Mouse (Mus musculus): ENCODE data around the gene Nek4. TPM values are rescaled to one million over a fixed set of nuclear protein-coding genes. Genes with fewer than 3 reads are reported as not detected.

Nek4 gene
- 10.1 and 11.2 TPM in 2 replicates for polyA plus RNA-seq (2015; fragmentation: Nextera tagmentation; extraction: Ambion mirVana)

- H3K36me3 ChIP-seq: no peaks in the 10 kb centered on the region
Measured at GRCm38 (mm10) chr14:30951154-30951825, at the start of gene Nek4. TSS of gene Nek4 (plus strand) at chr14:30951377.

GRCm38 (mm10) chr14:30902628-30903027 is 48.5 kb upstream of the Nek4 start:
- Histone ChIP-seq H3K4me3 (no peak overlapping the region), H3K4me1 (no peaks in the 10 kb centered on the region), H3K27ac (no peak overlapping the region), H3K27me3 (no peaks in the 10 kb centered on the region), H3K36me3 (no peaks in the 10 kb centered on the region), H3K9me3 (no peaks in the 10 kb centered on the region), H3K9ac (no peak overlapping the region), H3K4me2 (no peak overlapping the region)
- 94% methylated on average over 5 of the region's 5 CpGs for WGBS
- no peak for ATAC-seq (ENCODE audit: insufficient number of reproducible peaks, low FRiP score, low TSS enrichment, low read depth)

More at GRCm38 (mm10) chr14:30951154-30951825, at the start of gene Nek4:
- Histone ChIP-seq H3K9ac (peak within 1 kb of the TSS; percentile 82), H3K9me3 (no peaks in the 10 kb centered on the region), H3K27me3 (no peaks in the 10 kb centered on the region), H3K4me2 (peak within 1 kb of the TSS; percentile 67), H3K4me1 (peaks cover 4% of the 10 kb centered on the region; the same call in 1 of the 2 replicates), H3K27ac (peak within 1 kb of the TSS; percentile 78), H3K4me3 (peak within 1 kb of the TSS; percentile 87)
- WGBS: under 1% methylated on average over 57 of the region's 57 CpGs
- ATAC-seq (ENCODE audit: insufficient number of reproducible peaks, low FRiP score, low TSS enrichment, low read depth): peak; percentile 97

GRCm38 (mm10) chr14:30903036-30903435 is 48.1 kb upstream of the Nek4 start:
- WGBS: 68% methylated on average over 3 of the region's 3 CpGs
- Histone ChIP-seq H3K4me1 (no peaks in the 10 kb centered on the region), H3K27me3 (no peaks in the 10 kb centered on the region), H3K27ac (no peak overlapping the region), H3K9me3 (no peaks in the 10 kb centered on the region), H3K4me3 (no peak overlapping the region), H3K36me3 (no peaks in the 10 kb centered on the region), H3K9ac (no peak overlapping the region), H3K4me2 (no peak overlapping the region)
- no peak for ATAC-seq (ENCODE audit: insufficient number of reproducible peaks, low FRiP score, low TSS enrichment, low read depth)

- no peaks in the 10 kb centered on the region for H3K27me3 ChIP-seq
- no peak overlapping the region for H3K9ac ChIP-seq
- H3K4me2 ChIP-seq: no peak overlapping the region
- no peaks in the 10 kb centered on the region for H3K9me3 ChIP-seq
- H3K36me3 ChIP-seq: no peaks in the 10 kb centered on the region
- 80% methylated on average over 8 of the region's 8 CpGs for WGBS
- ATAC-seq (ENCODE audit: insufficient number of reproducible peaks, low FRiP score, low TSS enrichment, low read depth): no peak
- H3K4me3 ChIP-seq: no peak overlapping the region
- H3K27ac ChIP-seq: no peak overlapping the region
- H3K4me1 ChIP-seq: no peaks in the 10 kb centered on the region
Measured at GRCm38 (mm10) chr14:30904307-30904706, 46.9 kb upstream of the Nek4 start.

GRCm38 (mm10) chr14:30906001-30906400 is 45.2 kb upstream of the Nek4 start:
- WGBS: 81% methylated on average over 6 of the region's 6 CpGs
- H3K27ac ChIP-seq: no peak overlapping the region
- H3K27me3 ChIP-seq: no peaks in the 10 kb centered on the region
- no peak overlapping the region for H3K9ac ChIP-seq
- H3K4me3 ChIP-seq: no peak overlapping the region
- no peaks in the 10 kb centered on the region for H3K36me3 ChIP-seq
- H3K4me1 ChIP-seq: no peaks in the 10 kb centered on the region
- H3K9me3 ChIP-seq: no peaks in the 10 kb centered on the region
- ATAC-seq (ENCODE audit: insufficient number of reproducible peaks, low FRiP score, low TSS enrichment, low read depth): no peak
- no peak overlapping the region for H3K4me2 ChIP-seq

- ATAC-seq (ENCODE audit: insufficient number of reproducible peaks, low FRiP score, low TSS enrichment, low read depth): no peak
- no peaks in the 10 kb centered on the region for H3K4me1 ChIP-seq
- H3K9me3 ChIP-seq: no peaks in the 10 kb centered on the region
- H3K9ac ChIP-seq: no peak overlapping the region
- WGBS: 69% methylated on average over 3 of the region's 3 CpGs
- no peaks in the 10 kb centered on the region for H3K36me3 ChIP-seq
- H3K27me3 ChIP-seq: no peaks in the 10 kb centered on the region
- H3K4me2 ChIP-seq: no peak overlapping the region
- H3K4me3 ChIP-seq: no peak overlapping the region
- no peak overlapping the region for H3K27ac ChIP-seq
Measured at GRCm38 (mm10) chr14:30907814-30908265, 43.3 kb upstream of the Nek4 start.

- Histone ChIP-seq H3K36me3 (no peaks in the 10 kb centered on the region), H3K27me3 (no peaks in the 10 kb centered on the region), H3K4me1 (no peaks in the 10 kb centered on the region), H3K4me2 (no peak overlapping the region), H3K4me3 (no peak overlapping the region), H3K27ac (no peak overlapping the region), H3K9me3 (no peaks in the 10 kb centered on the region), H3K9ac (no peak overlapping the region)
- ATAC-seq (ENCODE audit: insufficient number of reproducible peaks, low FRiP score, low TSS enrichment, low read depth): no peak
- WGBS: 88% methylated on average over 8 of the region's 8 CpGs
Measured at GRCm38 (mm10) chr14:30911141-30911540, 40.0 kb upstream of the Nek4 start.

- Histone ChIP-seq H3K4me2 (no peak overlapping the region), H3K9me3 (no peaks in the 10 kb centered on the region), H3K4me3 (no peak overlapping the region), H3K9ac (no peak overlapping the region), H3K36me3 (no peaks in the 10 kb centered on the region), H3K4me1 (no peaks in the 10 kb centered on the region), H3K27me3 (no peaks in the 10 kb centered on the region), H3K27ac (no peak overlapping the region)
- no peak for ATAC-seq (ENCODE audit: insufficient number of reproducible peaks, low FRiP score, low TSS enrichment, low read depth)
- WGBS: 82% methylated on average over 8 of the region's 8 CpGs
Measured at GRCm38 (mm10) chr14:30912641-30913040, 38.5 kb upstream of the Nek4 start.

GRCm38 (mm10) chr14:30913404-30913803 is 37.8 kb upstream of the Nek4 start:
- Histone ChIP-seq H3K4me2 (no peak overlapping the region), H3K9ac (no peak overlapping the region), H3K36me3 (no peaks in the 10 kb centered on the region), H3K9me3 (no peaks in the 10 kb centered on the region), H3K27me3 (no peaks in the 10 kb centered on the region), H3K4me3 (no peak overlapping the region), H3K4me1 (no peaks in the 10 kb centered on the region), H3K27ac (no peak overlapping the region)
- ATAC-seq (ENCODE audit: insufficient number of reproducible peaks, low FRiP score, low TSS enrichment, low read depth): no peak
- WGBS: 77% methylated on average over 5 of the region's 5 CpGs

- Histone ChIP-seq H3K4me2 (no peak overlapping the region), H3K4me1 (no peaks in the 10 kb centered on the region), H3K27ac (no peak overlapping the region), H3K9me3 (no peaks in the 10 kb centered on the region), H3K4me3 (no peak overlapping the region), H3K9ac (no peak overlapping the region), H3K27me3 (no peaks in the 10 kb centered on the region), H3K36me3 (no peaks in the 10 kb centered on the region)
- WGBS: 90% methylated on average over 1 of the region's 1 CpGs
- ATAC-seq (ENCODE audit: insufficient number of reproducible peaks, low FRiP score, low TSS enrichment, low read depth): no peak
Measured at GRCm38 (mm10) chr14:30916516-30916915, 34.7 kb upstream of the Nek4 start.

GRCm38 (mm10) chr14:30922053-30922670 is 29.0 kb upstream of the Nek4 start:
- H3K4me3 ChIP-seq: no peak overlapping the region
- H3K9me3 ChIP-seq: no peaks in the 10 kb centered on the region
- H3K27ac ChIP-seq: no peak overlapping the region
- no peaks in the 10 kb centered on the region for H3K36me3 ChIP-seq
- H3K4me2 ChIP-seq: no peak overlapping the region
- WGBS: 64% methylated on average over 8 of the region's 8 CpGs
- no peaks in the 10 kb centered on the region for H3K4me1 ChIP-seq
- no peak overlapping the region for H3K9ac ChIP-seq
- no peak for ATAC-seq (ENCODE audit: insufficient number of reproducible peaks, low FRiP score, low TSS enrichment, low read depth)
- H3K27me3 ChIP-seq: no peaks in the 10 kb centered on the region

GRCm38 (mm10) chr14:30923375-30924105 is 27.6 kb upstream of the Nek4 start, which contains the start of gene Itih3:
TSS of gene Itih3 (minus strand) at chr14:30923760.
- H3K27ac ChIP-seq: no peak within 1 kb of the TSS
- H3K4me3 ChIP-seq: no peak within 1 kb of the TSS
- no peak within 1 kb of the TSS for H3K4me2 ChIP-seq
- no peaks in the 10 kb centered on the region for H3K27me3 ChIP-seq
- ATAC-seq (ENCODE audit: insufficient number of reproducible peaks, low FRiP score, low TSS enrichment, low read depth): no peak
- no peaks in the 10 kb centered on the region for H3K36me3 ChIP-seq
- no peaks in the 10 kb centered on the region for H3K9me3 ChIP-seq
- 62% methylated on average over 6 of the region's 6 CpGs for WGBS
- H3K4me1 ChIP-seq: no peaks in the 10 kb centered on the region
- H3K9ac ChIP-seq: no peak within 1 kb of the TSS
